Mouse (Mus musculus) heart, postnatal 4 days (tissue): ENCODE measurements at regions not wholly inside any gene's neighbourhood (a gene's known extent, or its start where the extent isn't known, plus 50 kb on each side); places are given as distances from the start of the nearest gene placed in this dataset.
"Not testable (repeated sequence)": the region's sequence is repeated elsewhere in the genome, so short reads cannot be mapped to it uniquely, and the experiment has no call there.

Experiments
- DNase-seq: peaks from one replicate; pipeline ENCODE4 v3.0.0; 2021

- DNase-seq: no peak
Observed at GRCm38 (mm10) chr1:113550172-113550571, 1685.5 kb upstream of the Dsel start.

- DNase-seq: no peak
Observed at GRCm38 (mm10) chr1:113539981-113540380, 1675.3 kb upstream of the Dsel start.

GRCm38 (mm10) chr1:113530553-113530952, 1665.8 kb upstream of the Dsel start:
- DNase-seq: no peak

- no peak for DNase-seq
Observed at GRCm38 (mm10) chr1:113495987-113496386, 1631.3 kb upstream of the Dsel start.

- DNase-seq: no peak
Observed at GRCm38 (mm10) chr1:113490243-113491003, 1625.7 kb upstream of the Dsel start.

GRCm38 (mm10) chr1:113456538-113457273, 1592.0 kb upstream of the Dsel start:
- no peak for DNase-seq

- no peak for DNase-seq
Observed at GRCm38 (mm10) chr1:113433701-113434100, 1569.0 kb upstream of the Dsel start.

GRCm38 (mm10) chr1:113431266-113431665, 1566.5 kb upstream of the Dsel start:
- peak; percentile 14 for DNase-seq

GRCm38 (mm10) chr1:113412858-113413257, 1548.1 kb upstream of the Dsel start:
- DNase-seq: no peak

GRCm38 (mm10) chr1:113395267-113395824, 1530.6 kb upstream of the Dsel start:
- DNase-seq: no peak

GRCm38 (mm10) chr1:113394326-113394725, 1529.6 kb upstream of the Dsel start:
- DNase-seq: not testable (repeated sequence)

- no peak for DNase-seq
Observed at GRCm38 (mm10) chr1:113392962-113393361, 1528.2 kb upstream of the Dsel start.

GRCm38 (mm10) chr1:113389920-113390319, 1525.2 kb upstream of the Dsel start:
- DNase-seq: no peak

- DNase-seq: no peak
Observed at GRCm38 (mm10) chr1:113384888-113385430, 1520.2 kb upstream of the Dsel start.

- no peak for DNase-seq
Observed at GRCm38 (mm10) chr1:113383717-113384116, 1519.0 kb upstream of the Dsel start.

- no peak for DNase-seq
Observed at GRCm38 (mm10) chr1:113372679-113373078, 1508.0 kb upstream of the Dsel start.

- DNase-seq: no peak
Observed at GRCm38 (mm10) chr1:113358242-113358641, 1493.5 kb upstream of the Dsel start.

- DNase-seq: no peak
Observed at GRCm38 (mm10) chr1:113308037-113308436, 1443.3 kb upstream of the Dsel start.

GRCm38 (mm10) chr1:113297807-113298206, 1433.1 kb upstream of the Dsel start:
- DNase-seq: peak; percentile 4

- no peak for DNase-seq
Observed at GRCm38 (mm10) chr1:113288242-113288641, 1423.5 kb upstream of the Dsel start.

GRCm38 (mm10) chr1:113284122-113284521, 1419.4 kb upstream of the Dsel start:
- DNase-seq: no peak

GRCm38 (mm10) chr1:113259421-113259820, 1394.7 kb upstream of the Dsel start:
- DNase-seq: no peak

- DNase-seq: no peak
Observed at GRCm38 (mm10) chr1:113247325-113247724, 1382.6 kb upstream of the Dsel start.
